Mouse (Mus musculus): Measurements from ENCODE around the gene Tspan1. TPM values are rescaled to one million over a fixed set of nuclear protein-coding genes. Genes with fewer than 3 reads are reported as not detected.

Tspan1 gene
- total RNA-seq, 2 experiments from 2014 or later = 0.47 TPM; not detected in 1

GRCm38 (mm10) chr4:116140801-116141574 lies 26.4 kb downstream of the Tspan1 start:
- DNase-seq (ENCODE audit: low spot score in 2 of 2) = peak; percentile 59 to 69
- intact Hi-C loops (cut with DNase I) = no loop called here

- no peak for DNase-seq (ENCODE audit: low spot score in 2 of 2)
- intact Hi-C loops (cut with DNase I) = no loop called here
Observed at GRCm38 (mm10) chr4:116137421-116137996, 29.9 kb downstream of the Tspan1 start.

- intact Hi-C loops (cut with DNase I) = no loop called here
Observed at GRCm38 (mm10) chr4:116134990-116135389, 32.4 kb downstream of the Tspan1 start.

GRCm38 (mm10) chr4:116133126-116133525 lies 34.3 kb downstream of the Tspan1 start:
- DNase-seq (ENCODE audit: low spot score in 2 of 2) = no peak
- intact Hi-C loops (cut with DNase I) = no loop called here

More at GRCm38 (mm10) chr4:116134990-116135389, 32.4 kb downstream of the Tspan1 start:
- DNase-seq (ENCODE audit: low spot score in 2 of 2) = peak in 1 of 2 experiments; percentile 54

GRCm38 (mm10) chr4:116127956-116128355 lies 39.4 kb downstream of the Tspan1 start:
- no peak for DNase-seq (ENCODE audit: low spot score in 2 of 2)
- intact Hi-C loops (cut with DNase I) = no loop called here

GRCm38 (mm10) chr4:116125803-116126386 lies 41.5 kb downstream of the Tspan1 start:
- intact Hi-C loops (cut with DNase I) = no loop called here
- no peak for DNase-seq (ENCODE audit: low spot score in 2 of 2)

GRCm38 (mm10) chr4:116123602-116124519 lies 43.5 kb downstream of the Tspan1 start, which contains the start of the genes Rad54l and Pomgnt1:
Gene Rad54l (minus strand): TSS chr4:116123690.
Gene Pomgnt1 (plus strand): TSS chr4:116123840.
- intact Hi-C loops (cut with DNase I) = no loop called here

GRCm38 (mm10) chr4:116122762-116123161 lies 44.6 kb downstream of the Tspan1 start:
- no peak for DNase-seq (ENCODE audit: low spot score in 2 of 2)
- intact Hi-C loops (cut with DNase I) = no loop called here

More at GRCm38 (mm10) chr4:116123602-116124519, 43.5 kb downstream of the Tspan1 start, which contains the start of the genes Rad54l and Pomgnt1:
- DNase-seq (ENCODE audit: low spot score in 2 of 2) = peak; percentile 74 to 80

Other genes with a start within 250 kb of the Tspan1 start
- gene Dmbx1, start 227.7 kb downstream of the Tspan1 start, total RNA-seq (2021) = under 1 TPM in 1 of 2 experiments, not detected in 1; 0.18 TPM
- 10 to 100 TPM; 86.6 to 90.7 TPM for gene Faah, start 149.7 kb downstream of the Tspan1 start, total RNA-seq (2021)
- gene Nsun4, start 113.7 kb downstream of the Tspan1 start, total RNA-seq (2021) = 1 to 10 TPM; 8.5 to 9.1 TPM
- 100 to 1,000 TPM; 434 to 435 TPM for gene Uqcrh, start 92.5 kb downstream of the Tspan1 start, total RNA-seq (2021)
- gene Lrrc41, start 92.3 kb downstream of the Tspan1 start, total RNA-seq (2021) = 10 to 100 TPM; 45.0 to 46.0 TPM
- gene Rad54l, start 43.9 kb downstream of the Tspan1 start, total RNA-seq (2021) = under 1 TPM; 0.55 to 0.82 TPM
- 10 to 100 TPM; 69.3 to 71.5 TPM for gene Pomgnt1, start 43.8 kb downstream of the Tspan1 start, total RNA-seq (2021)
- 10 to 100 TPM; 23.3 to 29.5 TPM for gene Lurap1, start 16.3 kb downstream of the Tspan1 start, total RNA-seq (2021)
- gene 1700042G07Rik, start 5.8 kb upstream of the Tspan1 start, total RNA-seq (2021) = not detected
- gene Gm49337, start 5.8 kb upstream of the Tspan1 start, total RNA-seq (2021) = 1 to 10 TPM in 1 of 2 experiments, not detected in 1; 2.0 TPM
- gene Pik3r3, start 54.0 kb upstream of the Tspan1 start, total RNA-seq (2021) = 10 to 100 TPM; 39.6 to 46.0 TPM